Mouse (Mus musculus): Measurements from ENCODE around the gene Fbxl8. TPM values are rescaled to one million over a fixed set of nuclear protein-coding genes. Genes with fewer than 3 reads are reported as not detected.
A peak's percentile ranks its signal among the peaks of the same experiment; 100 is the strongest.

Fbxl8 gene
- polyA plus RNA-seq, 1 experiment from 2014 or later, result 1.0 TPM

- Histone ChIP-seq H3K27ac (no peak overlapping the region), H3K4me1 (replicated peaks) (no peaks in the 10 kb centered on the region), H3K27me3 (ENCODE audit: insufficient read depth, poor library complexity, severe bottlenecking) (no peaks in the 10 kb centered on the region), H3K9me3 (no peaks in the 10 kb centered on the region), H3K36me3 (peaks cover 70% of the 10 kb centered on the region), H3K4me3 (no peak overlapping the region)
- WGBS, result 96% methylated on average over 7 of the region's 7 CpGs
- DNase-seq (ENCODE audit: low spot score), result no peak
These were observed 23.4 kb upstream of the Fbxl8 start for GRCm38 (mm10) chr8:105241016-105241415.

DNA sequence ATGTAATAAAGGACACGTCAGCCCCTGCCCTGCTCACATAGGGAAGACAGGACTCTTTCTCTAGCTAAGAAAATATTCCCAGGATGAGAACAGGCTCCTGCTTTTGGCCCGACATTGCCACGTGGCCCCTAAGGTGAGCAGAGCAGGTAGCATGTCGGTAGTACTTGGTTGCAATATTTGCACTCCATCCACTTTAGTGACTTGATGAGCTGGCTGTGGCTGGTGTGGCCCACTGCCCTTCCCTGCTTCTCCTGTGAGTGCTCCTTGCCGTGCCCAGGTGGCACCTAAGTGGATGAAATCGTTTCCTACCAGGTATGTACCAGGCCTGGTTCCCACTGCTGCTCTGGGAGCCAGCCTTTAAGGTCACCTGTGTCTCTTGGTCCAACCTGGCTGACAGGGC is 12.5 kb upstream of the Fbxl8 start:
- no peak for DNase-seq (ENCODE audit: low spot score)
- 91% methylated on average over 6 of the region's 6 CpGs for WGBS

DNA sequence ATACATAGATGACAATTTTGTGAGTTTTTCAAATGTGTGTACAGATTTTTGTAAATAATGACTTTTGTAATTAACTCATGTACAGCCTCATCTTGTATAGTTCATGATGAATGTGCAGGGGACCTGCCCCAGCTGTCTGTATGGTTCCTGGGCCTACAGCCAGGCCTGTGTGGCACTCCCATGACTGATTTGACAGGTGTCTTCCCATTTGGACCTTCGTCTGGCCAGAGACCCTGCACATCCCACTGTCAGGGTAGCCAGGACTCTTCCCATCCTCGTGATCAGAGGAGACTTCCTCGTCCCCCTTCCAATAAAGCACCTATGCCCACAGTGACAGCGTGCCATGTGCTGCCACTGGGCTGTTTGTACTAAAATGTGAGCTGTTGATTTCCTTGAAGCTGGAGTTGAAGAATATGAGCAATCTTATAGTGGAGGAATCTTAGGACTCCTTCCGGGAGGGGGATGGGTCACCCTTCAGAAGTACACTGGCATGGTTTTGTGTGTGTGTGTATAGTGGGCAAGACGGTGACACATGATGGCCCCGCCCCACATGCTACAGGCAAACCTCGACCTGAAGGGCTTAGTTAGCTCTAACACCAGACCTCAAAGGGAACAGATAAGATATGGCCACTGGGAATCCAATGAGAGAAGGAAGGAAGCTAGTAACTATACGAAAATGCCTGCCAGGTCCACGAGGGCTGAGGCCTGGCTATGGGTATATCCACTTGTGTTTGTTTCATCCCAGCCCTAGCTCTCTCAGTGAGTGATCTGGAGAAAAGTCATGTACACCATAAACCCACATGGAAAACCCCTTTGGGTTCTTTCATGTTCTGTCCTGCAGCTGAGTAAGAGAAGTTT is 11.5 kb upstream of the Fbxl8 start:
- Histone ChIP-seq H3K36me3 (peaks cover 54% of the 10 kb centered on the region), H3K4me1 (replicated peaks) (peaks cover 21% of the 10 kb centered on the region), H3K27me3 (ENCODE audit: insufficient read depth, poor library complexity, severe bottlenecking) (peaks cover 33% of the 10 kb centered on the region), H3K27ac (no peak overlapping the region), H3K4me3 (no peak overlapping the region), H3K9me3 (no peaks in the 10 kb centered on the region)
- WGBS, result 87% methylated on average over 10 of the region's 10 CpGs
- DNase-seq (ENCODE audit: low spot score), result no peak

More for the DNA sequence above, 12.5 kb upstream of the Fbxl8 start:
- Histone ChIP-seq H3K9me3 (no peaks in the 10 kb centered on the region), H3K36me3 (peaks cover 64% of the 10 kb centered on the region), H3K27me3 (ENCODE audit: insufficient read depth, poor library complexity, severe bottlenecking) (peaks cover 24% of the 10 kb centered on the region), H3K4me1 (replicated peaks) (peaks cover 21% of the 10 kb centered on the region), H3K27ac (no peak overlapping the region), H3K4me3 (no peak overlapping the region)

- Histone ChIP-seq H3K9me3 (no peaks in the 10 kb centered on the region), H3K27ac (no peak overlapping the region), H3K36me3 (peaks cover 46% of the 10 kb centered on the region), H3K4me3 (peak overlapping the region; percentile 72), H3K4me1 (replicated peaks) (peaks cover 25% of the 10 kb centered on the region), H3K27me3 (ENCODE audit: insufficient read depth, poor library complexity, severe bottlenecking) (peaks cover 42% of the 10 kb centered on the region)
- DNase-seq (ENCODE audit: low spot score), result no peak
- WGBS, result 39% methylated on average over 20 of the region's 20 CpGs
These were observed 10.7 kb upstream of the Fbxl8 start for GRCm38 (mm10) chr8:105253766-105254151.

DNA sequence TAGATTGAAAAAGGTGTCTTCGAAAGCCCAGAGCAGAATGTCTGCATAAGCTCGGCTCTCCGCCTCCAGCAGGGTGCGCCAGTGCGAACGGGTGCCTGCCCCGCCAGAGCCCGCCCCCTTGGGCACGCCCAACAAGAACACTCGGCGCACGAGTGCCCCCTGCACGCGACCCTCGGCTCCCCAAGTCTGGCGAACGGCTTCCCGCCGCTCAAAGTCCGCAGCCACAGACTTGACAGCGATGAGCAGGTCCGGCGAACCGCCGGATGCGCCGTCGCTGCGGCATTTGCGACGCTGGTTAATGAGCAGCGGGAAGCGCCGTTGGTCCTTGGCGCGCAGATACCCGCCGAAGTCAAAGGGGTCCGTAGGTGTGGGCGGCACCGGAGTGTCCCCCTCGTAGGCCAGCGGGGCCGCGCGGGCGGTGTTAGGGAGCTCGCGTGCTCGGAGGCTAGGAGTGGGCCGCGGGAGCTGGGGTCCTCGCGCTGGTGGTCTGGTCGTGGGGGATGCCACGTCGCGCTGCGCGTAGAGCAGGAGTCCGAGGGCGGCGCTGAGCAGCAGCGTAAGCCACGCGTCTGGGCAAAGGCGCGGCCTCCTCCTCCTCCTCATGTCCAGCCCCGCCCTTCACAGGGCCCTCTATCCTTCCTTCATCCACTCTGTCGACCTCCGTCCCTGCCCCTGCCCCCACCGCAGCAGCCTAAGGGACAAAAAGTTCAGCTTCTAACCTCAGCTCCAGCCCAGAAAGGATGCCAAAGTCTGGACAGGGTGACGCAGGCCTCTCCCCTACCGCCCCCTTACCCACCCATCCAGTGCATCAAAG is 10.1 kb upstream of the Fbxl8 start:
- H3K9me3 ChIP-seq, result no peaks in the 10 kb centered on the region
- WGBS, result 1% methylated on average over 74 of the region's 74 CpGs
- H3K36me3 ChIP-seq, result peaks cover 40% of the 10 kb centered on the region
- peak overlapping the region; percentile 84 for H3K27ac ChIP-seq
- DNase-seq (ENCODE audit: low spot score), result peak; percentile 89
- H3K4me3 ChIP-seq, result peak overlapping the region; percentile 72
- H3K27me3 ChIP-seq (ENCODE audit: insufficient read depth, poor library complexity, severe bottlenecking), result peaks cover 48% of the 10 kb centered on the region
- H3K4me1 ChIP-seq (replicated peaks), result peaks cover 31% of the 10 kb centered on the region

- DNase-seq (ENCODE audit: low spot score), result peak; percentile 64
- Histone ChIP-seq H3K4me1 (replicated peaks) (peaks cover 37% of the 10 kb centered on the region), H3K9me3 (no peaks in the 10 kb centered on the region), H3K27me3 (ENCODE audit: insufficient read depth, poor library complexity, severe bottlenecking) (peaks cover 54% of the 10 kb centered on the region), H3K36me3 (peaks cover 34% of the 10 kb centered on the region), H3K27ac (peak within 1 kb of the TSS; percentile 84), H3K4me3 (peak within 1 kb of the TSS; percentile 72)
- 2% methylated on average over 14 of the region's 14 CpGs for WGBS
These were observed 9.5 kb upstream of the Fbxl8 start, which contains the start of gene B3gnt9 for GRCm38 (mm10) chr8:105254966-105255350. Gene B3gnt9, minus strand, starts transcription at chr8:105255153.

GRCm38 (mm10) chr8:105257318-105258114 is 6.9 kb upstream of the Fbxl8 start:
- peaks cover 7% of the 10 kb centered on the region; the same call in 1 of the 2 replicates for H3K9me3 ChIP-seq
- peaks cover 38% of the 10 kb centered on the region for H3K4me1 ChIP-seq (replicated peaks)
- no peak overlapping the region for H3K4me3 ChIP-seq
- peaks cover 9% of the 10 kb centered on the region for H3K36me3 ChIP-seq
- H3K27ac ChIP-seq, result no peak overlapping the region
- no peak for DNase-seq (ENCODE audit: low spot score)
- 63% methylated on average over 7 of the region's 7 CpGs for WGBS
- peaks cover 79% of the 10 kb centered on the region for H3K27me3 ChIP-seq (ENCODE audit: insufficient read depth, poor library complexity, severe bottlenecking)

GRCm38 (mm10) chr8:105258911-105259720 is 5.3 kb upstream of the Fbxl8 start:
- H3K4me3 ChIP-seq, result peak overlapping the region; percentile 51

DNA sequence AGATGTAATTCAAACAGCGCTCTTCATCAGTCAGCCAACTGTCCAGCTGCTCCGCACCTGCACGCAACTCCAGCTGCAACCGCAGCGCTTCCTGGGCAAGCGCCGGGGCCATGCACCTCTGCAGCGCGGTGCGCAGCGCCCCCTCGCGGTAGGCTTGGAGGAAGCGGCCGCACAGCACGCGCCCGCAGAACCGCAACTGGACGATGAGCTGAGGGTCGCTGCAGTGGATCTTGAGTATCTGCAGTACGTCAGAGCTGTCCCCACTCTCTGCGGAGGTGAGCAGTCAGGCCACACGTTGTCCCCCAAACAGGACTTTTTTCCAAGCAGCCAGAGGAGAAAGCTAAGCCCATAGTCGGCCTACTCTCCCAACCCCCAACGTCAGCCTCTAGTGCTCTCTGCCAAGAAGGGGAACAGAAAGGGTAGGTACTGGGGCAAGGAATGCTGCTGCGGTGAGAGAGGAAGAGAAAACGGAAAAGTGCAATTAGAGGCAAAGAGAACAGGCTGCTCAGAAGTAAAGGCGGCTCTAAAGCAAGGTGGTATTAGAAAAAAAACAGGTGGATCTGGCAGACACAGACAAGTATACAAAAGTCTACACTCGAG is 4.6 kb upstream of the Fbxl8 start:
- Histone ChIP-seq H3K9me3 (peaks cover 7% of the 10 kb centered on the region; the same call in 1 of the 2 replicates), H3K27ac (no peak overlapping the region), H3K36me3 (no peaks in the 10 kb centered on the region), H3K27me3 (ENCODE audit: insufficient read depth, poor library complexity, severe bottlenecking) (peaks cover 100% of the 10 kb centered on the region), H3K4me3 (peak overlapping the region; percentile 51), H3K4me1 (replicated peaks) (peaks cover 34% of the 10 kb centered on the region)
- WGBS, result 4% methylated on average over 30 of the region's 30 CpGs
- DNase-seq (ENCODE audit: low spot score), result peak; percentile 84

More at GRCm38 (mm10) chr8:105258911-105259720, 5.3 kb upstream of the Fbxl8 start:
- H3K4me1 ChIP-seq (replicated peaks), result peaks cover 34% of the 10 kb centered on the region
- no peak overlapping the region for H3K27ac ChIP-seq
- peak; percentile 67 for DNase-seq (ENCODE audit: low spot score)
- H3K27me3 ChIP-seq (ENCODE audit: insufficient read depth, poor library complexity, severe bottlenecking), result peaks cover 95% of the 10 kb centered on the region
- H3K36me3 ChIP-seq, result no peaks in the 10 kb centered on the region
- H3K9me3 ChIP-seq, result peaks cover 7% of the 10 kb centered on the region; the same call in 1 of the 2 replicates
- 2% methylated on average over 55 of the region's 55 CpGs for WGBS

DNA sequence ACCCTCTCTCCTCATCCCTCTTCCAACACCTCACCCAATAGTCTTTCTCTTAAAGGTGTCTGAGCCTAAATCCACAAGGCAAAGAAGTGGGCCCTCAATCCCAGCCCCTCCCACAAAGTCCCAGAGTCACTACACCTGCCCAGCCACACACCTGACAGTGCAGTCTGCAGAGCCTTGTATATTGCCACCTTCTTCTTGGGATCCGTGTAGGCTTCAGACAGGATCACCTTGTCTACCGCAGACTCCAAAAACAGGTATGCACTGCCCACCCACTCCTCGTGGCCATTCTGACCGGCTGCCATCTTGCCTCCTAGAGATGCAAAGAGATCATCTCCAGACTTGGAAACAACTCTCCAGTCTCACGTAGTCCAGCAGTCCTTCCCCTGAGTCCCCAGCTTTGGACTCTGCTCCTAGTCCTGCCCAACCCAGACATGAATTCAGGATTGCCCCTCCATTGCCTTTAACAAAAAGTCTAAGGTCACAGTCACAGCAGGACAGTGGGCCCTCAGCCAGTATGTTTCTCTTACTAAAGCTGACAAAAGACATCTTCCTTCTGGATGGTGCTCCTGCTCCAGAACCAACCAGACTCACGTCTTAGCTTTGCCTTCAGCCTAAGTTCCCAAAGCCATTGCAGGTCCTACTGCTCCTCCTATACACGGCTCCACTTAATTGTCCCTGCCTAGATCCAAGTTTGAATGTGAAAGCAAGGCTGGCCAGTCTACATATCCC is 3.9 kb upstream of the Fbxl8 start:
- no peaks in the 10 kb centered on the region for H3K36me3 ChIP-seq
- no peak for DNase-seq (ENCODE audit: low spot score)
- peaks cover 7% of the 10 kb centered on the region; the same call in 1 of the 2 replicates for H3K9me3 ChIP-seq
- WGBS, result 61% methylated on average over 7 of the region's 7 CpGs
- no peak overlapping the region for H3K27ac ChIP-seq
- peaks cover 31% of the 10 kb centered on the region for H3K4me1 ChIP-seq (replicated peaks)
- H3K4me3 ChIP-seq, result no peak overlapping the region
- H3K27me3 ChIP-seq (ENCODE audit: insufficient read depth, poor library complexity, severe bottlenecking), result peaks cover 100% of the 10 kb centered on the region

Data from hindbrain, embryonic 10.5 days (tissue).